In the genomic region with DNA sequence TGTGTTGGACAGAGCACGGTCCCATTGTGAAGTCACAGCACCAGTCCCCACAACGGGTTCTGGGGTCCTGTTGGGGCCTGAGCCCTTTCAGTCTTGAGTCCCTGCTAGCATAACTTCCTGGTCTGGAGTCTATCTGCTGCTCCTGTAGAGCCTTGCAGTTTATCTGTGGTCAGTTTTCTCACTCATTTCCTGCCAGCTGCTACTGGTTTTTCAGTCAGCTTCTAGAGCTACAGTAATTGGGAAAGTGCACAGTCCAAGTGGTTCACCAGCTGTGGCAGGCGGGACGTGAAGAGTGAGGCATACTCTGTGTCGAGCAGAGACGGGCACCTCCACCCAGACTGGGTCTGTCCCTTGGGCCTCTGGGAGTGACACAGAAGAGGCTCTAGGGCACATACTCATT, we compare ENCODE assay signal across 9 mouse cellular contexts.
DNase-seq lines count a peak whose midpoint lies in the region; ATAC-seq and TF ChIP-seq lines count a peak whose summit lies in the region.
"Had no signal": no experiment of that assay in that cellular context is flagged by ENCODE, and none has a peak within 500 bp of the region (broad histone marks: within the 10 kb centered on the region; RNA-seq: fewer than 3 reads in every experiment).

No protein-coding gene starts in this region.

- DNase-seq in lung, postnatal 14 days, result no peak
- DNase-seq in natural killer cell, adult 2 months (ENCODE audit: low spot score in 2 of 2), result peak; percentile 67 to 78
- no peak for DNase-seq in cerebellum, postnatal 14 days
- no peak for DNase-seq in cerebellum, adult 11 months

- H3K4me2 ChIP-seq in lung, embryonic 15.5 days, result no peak overlapping the region
- no peak overlapping the region for H3K4me2 ChIP-seq in embryonic facial prominence, embryonic 15.5 days (replicated peaks)
- no peak overlapping the region for H3K4me2 ChIP-seq in intestine, postnatal 0 days (replicated peaks; ENCODE audit: low read depth)
- no peak overlapping the region for H3K4me2 ChIP-seq in forebrain, embryonic 12.5 days
- H3K4me2 ChIP-seq: neural tube, embryonic 13.5 days had no signal

- H3K9me3 ChIP-seq in lung, embryonic 15.5 days, result no peaks in the 10 kb centered on the region
- no peaks in the 10 kb centered on the region for H3K9me3 ChIP-seq in embryonic facial prominence, embryonic 15.5 days (replicated peaks)
- H3K9me3 ChIP-seq in intestine, postnatal 0 days (ENCODE audit: control insufficient read depth), result no peaks in the 10 kb centered on the region
- no peaks in the 10 kb centered on the region for H3K9me3 ChIP-seq in forebrain, embryonic 12.5 days
- H3K9me3 ChIP-seq: neural tube, embryonic 13.5 days had no signal

- no peak overlapping the region for H3K27ac ChIP-seq in lung, embryonic 15.5 days
- H3K27ac ChIP-seq in embryonic facial prominence, embryonic 15.5 days (replicated peaks), result no peak overlapping the region
- H3K27ac ChIP-seq in intestine, postnatal 0 days (ENCODE audit: low read depth, low read length), result peak overlapping the region; percentile 74
- H3K27ac ChIP-seq in forebrain, embryonic 12.5 days, result no peak overlapping the region
- H3K27ac ChIP-seq: neural tube, embryonic 13.5 days had no signal

- peak; percentile 59; the same call in 1 of the 2 replicates for ATAC-seq in lung, embryonic 15.5 days (ENCODE audit: borderline replicate concordance, extremely low read depth, low FRiP score, low TSS enrichment)
- 0 out of 2 replicates have a peak, but pooled peaks have one; percentile 44 for ATAC-seq in embryonic facial prominence, embryonic 15.5 days (ENCODE audit: insufficient number of reproducible peaks, low FRiP score, low TSS enrichment, low read depth)
- peak; percentile 86 for ATAC-seq in intestine, postnatal 0 days
- no peak for ATAC-seq in forebrain, embryonic 12.5 days (ENCODE audit: low FRiP score)

- H3K36me3 ChIP-seq in lung, embryonic 15.5 days, result no peaks in the 10 kb centered on the region
- H3K36me3 ChIP-seq in embryonic facial prominence, embryonic 15.5 days, result no peaks in the 10 kb centered on the region
- H3K36me3 ChIP-seq in intestine, postnatal 0 days (ENCODE audit: control insufficient read depth, insufficient read depth), result no peaks in the 10 kb centered on the region
- H3K36me3 ChIP-seq in forebrain, embryonic 12.5 days (replicated peaks), result no peaks in the 10 kb centered on the region
- H3K36me3 ChIP-seq: neural tube, embryonic 13.5 days had no signal

- H3K9ac ChIP-seq in lung, embryonic 15.5 days, result no peak overlapping the region
- no peak overlapping the region for H3K9ac ChIP-seq in embryonic facial prominence, embryonic 15.5 days
- H3K9ac ChIP-seq in intestine, postnatal 0 days (ENCODE audit: low read depth, low read length), result no peak overlapping the region
- no peak overlapping the region for H3K9ac ChIP-seq in forebrain, embryonic 12.5 days
- H3K9ac ChIP-seq: neural tube, embryonic 13.5 days had no signal

- no peaks in the 10 kb centered on the region for H3K27me3 ChIP-seq in lung, embryonic 15.5 days
- H3K27me3 ChIP-seq in embryonic facial prominence, embryonic 15.5 days, result no peaks in the 10 kb centered on the region
- H3K27me3 ChIP-seq in intestine, postnatal 0 days (replicated peaks; ENCODE audit: control insufficient read depth, insufficient read depth, low read length), result no peaks in the 10 kb centered on the region
- H3K27me3 ChIP-seq in forebrain, embryonic 12.5 days, result no peaks in the 10 kb centered on the region
- H3K27me3 ChIP-seq: neural tube, embryonic 13.5 days had no signal

- 41% methylated on average over 6 of the region's 6 CpGs for WGBS in lung, embryonic 15.5 days
- 42% methylated on average over 6 of the region's 6 CpGs for WGBS in embryonic facial prominence, embryonic 15.5 days
- WGBS in intestine, postnatal 0 days, result 23% methylated on average over 6 of the region's 6 CpGs
- 72% methylated on average over 6 of the region's 6 CpGs for whole genome bisulfite sequencing in forebrain, embryonic 12.5 days

- no peak for TF ChIP-seq CTCF in intestine, postnatal 0 days (IDR thresholded peaks at IDR 0.05; ENCODE audit: low read depth)

- H3K4me1 ChIP-seq in lung, embryonic 15.5 days, result peaks cover 14% of the 10 kb centered on the region
- peaks cover 19% of the 10 kb centered on the region for H3K4me1 ChIP-seq in embryonic facial prominence, embryonic 15.5 days
- H3K4me1 ChIP-seq in intestine, postnatal 0 days (replicated peaks; ENCODE audit: control insufficient read depth, insufficient read depth, low read length), result peaks cover 9% of the 10 kb centered on the region
- H3K4me1 ChIP-seq in forebrain, embryonic 12.5 days, result no peaks in the 10 kb centered on the region
- H3K4me1 ChIP-seq: neural tube, embryonic 13.5 days had no signal

- no peak overlapping the region for H3K4me3 ChIP-seq in lung, embryonic 15.5 days
- H3K4me3 ChIP-seq in embryonic facial prominence, embryonic 15.5 days (replicated peaks), result no peak overlapping the region
- no peak overlapping the region for H3K4me3 ChIP-seq in intestine, postnatal 0 days (ENCODE audit: low read depth, low read length)
- no peak overlapping the region for H3K4me3 ChIP-seq in forebrain, embryonic 12.5 days (replicated peaks)
- H3K4me3 ChIP-seq: neural tube, embryonic 13.5 days had no signal

Comparison
In these comparisons a context has a peak if more than half of its experiments do, and no peak if none do; other contexts are left out.
1. DNase-seq: peak in natural killer cell, adult 2 months (2 of 2); none in lung, postnatal 14 days (single experiment), cerebellum, postnatal 14 days (0 of 2) and cerebellum, adult 11 months (single experiment).